Mouse (Mus musculus) kidney, adult 2 months (tissue): ENCODE results near the gene Dapk1. TPM values are rescaled to one million over a fixed set of nuclear protein-coding genes. Genes with fewer than 3 reads are reported as not detected.

Experiments
- DNase-seq: peaks from one replicate; pipeline ENCODE4 v3.0.0; 2021
- H3K27ac ChIP-seq: fragments of 200-500 bp; 2 replicates; pipeline ENCODE4 v1.5.1; 2012; ENCODE audit warnings: low read depth, low read length, control low read depth, inconsistent platforms; ENCODE audit not compliant: insufficient read depth
- H3K27me3 ChIP-seq: fragments of 200-500 bp; replicated peaks from 2 replicates; pipeline ENCODE4 v1.6.1; 2012; ENCODE audit warnings: mild to moderate bottlenecking, moderate library complexity, low read length, inconsistent platforms; ENCODE audit not compliant: control insufficient read depth, insufficient read depth
- H3K36me3 ChIP-seq: fragments of 200-500 bp; 2 replicates; pipeline ENCODE4 v1.6.1; 2012; ENCODE audit warnings: mild to moderate bottlenecking, moderate library complexity, low read length, inconsistent platforms; ENCODE audit not compliant: control insufficient read depth, insufficient read depth
- H3K4me1 ChIP-seq: fragments of 200-500 bp; 2 replicates; pipeline ENCODE4 v1.6.1; 2011; ENCODE audit warnings: low read length; ENCODE audit not compliant: control insufficient read depth, insufficient read depth
- H3K4me3 ChIP-seq: fragments of 200-500 bp; 2 replicates; pipeline ENCODE4 v1.5.1; 2011; ENCODE audit warnings: mild to moderate bottlenecking, low read depth, low read length, control low read depth; ENCODE audit not compliant: insufficient read depth
- CTCF ChIP-seq: fragments of 200-500 bp; conservative IDR thresholded peaks from 2 replicates; pipeline ENCODE4 v1.5.1; 2011; ENCODE audit warnings: low read depth, mild to moderate bottlenecking, control low read depth, low read length, moderate library complexity, mixed read lengths; ENCODE audit not compliant: insufficient read depth, insufficient read length
- POLR2A ChIP-seq: fragments of 200-500 bp; IDR thresholded peaks from one replicate; pipeline ENCODE4 v1.6.1; 2011; ENCODE audit warnings: low read depth, low read length, control low read depth
- WGBS: fragments of 180-500 bp; shearing (Covaris S2); methylation state at CpG from one replicate; pipeline ENCODE4 v1.1.7; 2018; 5-methylcytosine and 5-hydroxymethylcytosine counted together
- polyA plus RNA-seq: library from polyadenylated mRNA; depleted of rRNA; stranded (reverse); fragments of >200 nt; gene quantifications from 2 replicates; pipeline ENCODE4 v1.2.3, GENCODE M21; 2012

The Dapk1 gene
- polyA plus RNA-seq, 1 experiment = 39.5 TPM

- TF ChIP-seq POLR2A = no peak
- no peak for TF ChIP-seq CTCF
- Histone ChIP-seq H3K36me3 (no peaks in the 10 kb centered on the region), H3K4me1 (no peaks in the 10 kb centered on the region), H3K27me3 (no peaks in the 10 kb centered on the region), H3K4me3 (no peak overlapping the region), H3K27ac (no peak overlapping the region)
- no peak for DNase-seq
- WGBS = 62% methylated on average over 15 of the region's 15 CpGs
These were observed 13.4 kb downstream of the Dapk1 start for GRCm38 (mm10) chr13:60615057-60615650.

GRCm38 (mm10) chr13:60616036-60616435 lies 14.3 kb downstream of the Dapk1 start:
- no peak for TF ChIP-seq CTCF
- TF ChIP-seq POLR2A = no peak
- Histone ChIP-seq H3K4me1 (no peaks in the 10 kb centered on the region; the same call in 1 of the 2 replicates), H3K4me3 (no peak overlapping the region), H3K27ac (no peak overlapping the region), H3K36me3 (no peaks in the 10 kb centered on the region), H3K27me3 (no peaks in the 10 kb centered on the region)
- 83% methylated on average over 6 of the region's 6 CpGs for WGBS
- no peak for DNase-seq

- Histone ChIP-seq H3K27me3 (no peaks in the 10 kb centered on the region), H3K36me3 (no peaks in the 10 kb centered on the region), H3K27ac (no peak overlapping the region), H3K4me3 (no peak overlapping the region), H3K4me1 (no peaks in the 10 kb centered on the region; the same call in 1 of the 2 replicates)
- TF ChIP-seq CTCF = no peak
- TF ChIP-seq POLR2A = no peak
- WGBS = 59% methylated on average over 9 of the region's 9 CpGs
- no peak for DNase-seq
These were observed 16.5 kb downstream of the Dapk1 start for GRCm38 (mm10) chr13:60618287-60618686.

GRCm38 (mm10) chr13:60619723-60620122 lies 18.0 kb downstream of the Dapk1 start:
- DNase-seq = no peak
- Histone ChIP-seq H3K27ac (no peak overlapping the region), H3K4me1 (no peaks in the 10 kb centered on the region; the same call in 1 of the 2 replicates), H3K36me3 (no peaks in the 10 kb centered on the region), H3K27me3 (no peaks in the 10 kb centered on the region), H3K4me3 (no peak overlapping the region)
- 47% methylated on average over 6 of the region's 6 CpGs for WGBS
- TF ChIP-seq CTCF (no peak), POLR2A (no peak)

GRCm38 (mm10) chr13:60621411-60621965 lies 19.7 kb downstream of the Dapk1 start:
- DNase-seq = peak; percentile 53
- no peaks in the 10 kb centered on the region; the same call in 1 of the 2 replicates for H3K4me1 ChIP-seq
- H3K27ac ChIP-seq = no peak overlapping the region
- TF ChIP-seq POLR2A (no peak), CTCF (no peak)
- no peaks in the 10 kb centered on the region for H3K36me3 ChIP-seq
- no peak overlapping the region for H3K4me3 ChIP-seq
- WGBS = 39% methylated on average over 4 of the region's 4 CpGs
- H3K27me3 ChIP-seq = no peaks in the 10 kb centered on the region

- DNase-seq = peak; percentile 44
- no peaks in the 10 kb centered on the region; the same call in 1 of the 2 replicates for H3K4me1 ChIP-seq
- no peaks in the 10 kb centered on the region for H3K36me3 ChIP-seq
- no peak overlapping the region for H3K27ac ChIP-seq
- H3K27me3 ChIP-seq = no peaks in the 10 kb centered on the region
- no peak overlapping the region for H3K4me3 ChIP-seq
- 56% methylated on average over 7 of the region's 7 CpGs for WGBS
- TF ChIP-seq CTCF (no peak), POLR2A (no peak)
These were observed 23.8 kb downstream of the Dapk1 start for GRCm38 (mm10) chr13:60625581-60625980.

- Histone ChIP-seq H3K4me1 (no peaks in the 10 kb centered on the region), H3K36me3 (no peaks in the 10 kb centered on the region), H3K27ac (no peak overlapping the region), H3K4me3 (no peak overlapping the region), H3K27me3 (no peaks in the 10 kb centered on the region)
- DNase-seq = no peak
- 68% methylated on average over 15 of the region's 15 CpGs for WGBS
- TF ChIP-seq POLR2A = no peak
- TF ChIP-seq CTCF = no peak
These were observed 26.3 kb downstream of the Dapk1 start for GRCm38 (mm10) chr13:60627843-60628656.
